Mouse (Mus musculus): ENCODE data around the gene BC025920. TPM values are rescaled to one million over a fixed set of nuclear protein-coding genes. Genes with fewer than 3 reads are reported as not detected.
A peak's percentile ranks its signal among the peaks of the same experiment; 100 is the strongest.
"Not testable (repeated sequence)": the region's sequence is repeated elsewhere in the genome, so short reads cannot be mapped to it uniquely, and the experiment has no call there.

Gene BC025920
- total RNA-seq, 1 experiment from 2014 or later, result 2.6 TPM

GRCm38 (mm10) chr10:81604019-81604967, 1.8 kb upstream of the BC025920 start:
- no peak for DNase-seq

- peak; percentile 85 for DNase-seq
Observed at GRCm38 (mm10) chr10:81604968-81605665, 953 bp upstream of the BC025920 start.

DNA sequence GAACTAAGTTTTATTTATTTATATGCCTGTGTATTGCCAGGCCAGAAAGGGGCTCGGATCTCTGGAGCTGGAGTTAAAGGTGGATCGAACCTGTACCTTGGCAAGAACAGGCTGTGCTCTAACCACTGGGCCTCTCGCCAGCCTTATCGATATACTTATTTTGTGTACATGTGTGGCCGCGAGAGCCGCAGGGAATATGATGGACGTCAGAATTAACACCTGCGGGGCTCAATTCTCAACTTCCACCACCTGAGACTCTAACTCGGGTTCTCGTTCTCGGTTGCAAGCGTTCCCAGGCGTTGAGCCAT, 450 bp upstream of the BC025920 start:
- DNase-seq, result peak; percentile 45

GRCm38 (mm10) chr10:81608308-81608707, 2.2 kb downstream of the BC025920 start:
- no peak for DNase-seq

DNA sequence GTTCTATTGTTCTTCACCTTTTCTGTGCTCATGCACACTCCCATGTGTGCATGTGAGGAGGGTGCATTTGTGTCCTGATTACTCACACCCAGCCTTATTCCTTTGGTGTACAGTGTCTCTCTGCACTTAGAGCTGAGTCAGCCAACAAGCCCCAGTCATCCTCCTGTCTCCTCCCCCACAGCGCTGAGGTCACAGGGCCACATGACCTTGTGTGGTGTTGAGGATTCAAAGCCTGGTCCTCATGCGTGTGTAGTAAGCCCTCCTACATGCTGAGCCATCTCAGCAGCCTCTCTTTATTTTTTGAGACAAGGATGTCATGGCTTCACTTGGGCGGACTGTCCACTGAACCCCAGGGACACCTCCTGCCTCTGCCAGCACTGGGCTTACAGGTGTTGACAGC, 6.7 kb downstream of the BC025920 start:
- peak; percentile 53 for DNase-seq

DNA sequence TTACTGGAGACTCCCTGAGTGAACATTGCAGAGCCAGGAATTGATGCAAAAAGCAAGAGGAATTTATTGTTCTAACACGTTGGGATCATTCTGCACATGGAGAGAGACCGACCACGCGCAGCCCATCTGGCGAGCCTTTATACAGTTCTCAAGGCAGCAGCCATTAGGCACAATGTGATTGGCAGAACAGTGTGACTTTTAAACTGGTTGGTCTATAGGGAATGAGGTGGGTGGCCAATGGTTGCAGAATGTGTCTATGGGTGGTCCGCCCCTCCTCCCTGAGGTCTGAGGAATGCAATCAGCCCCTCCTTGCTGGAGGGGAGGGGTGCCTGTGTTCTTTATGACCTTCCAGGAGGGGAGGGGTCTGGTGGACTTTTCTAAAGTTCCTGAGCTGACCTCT, 9.4 kb downstream of the BC025920 start:
- DNase-seq, result no peak

DNA sequence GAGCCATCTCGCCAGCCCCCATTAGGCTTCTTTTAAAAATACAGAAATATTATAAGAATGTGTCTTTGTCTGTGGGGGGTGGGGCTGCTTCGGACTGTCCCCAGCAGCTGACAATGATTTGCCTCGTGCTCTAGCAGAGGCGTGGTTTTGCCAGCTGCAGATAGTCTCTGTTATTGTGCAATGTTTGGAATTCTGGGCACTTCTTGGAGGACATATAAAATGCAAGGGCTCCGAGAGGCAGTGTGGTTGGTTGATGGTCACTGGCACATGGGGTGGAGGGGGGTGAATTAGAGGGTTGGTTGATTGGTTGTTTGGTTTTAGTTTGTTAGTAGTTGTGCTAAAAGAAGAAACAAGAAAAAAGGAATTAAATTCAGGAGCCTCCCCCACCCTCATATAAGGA, 13.9 kb downstream of the BC025920 start:
- DNase-seq, result no peak

- DNase-seq, result no peak
Observed at GRCm38 (mm10) chr10:81620786-81621185, 14.7 kb downstream of the BC025920 start.

- DNase-seq, result no peak
Observed at GRCm38 (mm10) chr10:81623441-81623840, 17.4 kb downstream of the BC025920 start.

- no peak for DNase-seq
Observed at GRCm38 (mm10) chr10:81626101-81626993, 20.3 kb downstream of the BC025920 start.

GRCm38 (mm10) chr10:81626994-81627835, 21.1 kb downstream of the BC025920 start, which contains the start of gene Sirt6:
Sirt6 (minus strand) TSS chr10:81627797.
- peak; percentile 89 for DNase-seq

DNA sequence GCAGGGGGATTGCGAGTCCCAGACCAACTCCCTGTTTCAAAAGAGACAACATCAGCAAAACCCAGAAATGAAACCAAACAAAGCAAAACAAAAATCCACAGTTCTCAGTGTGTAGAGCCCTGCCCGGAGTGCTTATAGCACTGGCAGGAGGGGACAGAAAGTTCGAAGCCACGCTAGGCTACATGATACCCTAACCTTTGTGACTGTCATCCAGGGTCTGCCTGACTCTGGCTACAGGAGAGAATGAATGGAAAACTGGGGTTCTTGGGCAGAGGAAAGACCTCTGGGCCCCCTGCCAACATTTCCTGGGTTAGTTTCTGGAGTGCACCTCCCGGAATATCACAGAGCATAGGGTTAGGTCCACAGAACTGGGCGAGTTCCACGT, 21.8 kb downstream of the BC025920 start:
- no peak for DNase-seq

DNA sequence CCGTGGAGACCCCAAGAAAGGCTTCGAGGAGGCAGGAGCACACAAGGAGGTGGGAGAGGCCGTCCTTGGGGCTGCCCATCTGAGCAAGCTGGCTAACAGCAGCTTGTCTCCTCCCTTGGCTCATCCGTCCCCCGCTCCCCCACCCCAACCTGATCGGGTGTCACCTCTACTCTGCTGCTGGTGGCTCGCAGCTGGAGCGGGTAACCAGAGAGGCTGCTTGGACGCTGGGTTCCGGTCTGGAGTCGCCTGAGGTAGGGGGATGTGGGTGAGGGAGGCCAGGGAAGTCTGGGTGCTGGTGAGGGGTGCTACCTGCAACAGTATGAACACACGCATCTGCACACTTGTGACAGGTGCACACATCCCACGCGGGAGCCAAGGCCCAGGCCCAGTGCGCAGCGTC, 22.3 kb downstream of the BC025920 start, which contains the start of gene Ankrd24:
TSS of gene Ankrd24 (plus strand) at position 151 of the 400 bp plus-strand sequence.
- DNase-seq, result no peak

GRCm38 (mm10) chr10:81633253-81634099, 27.4 kb downstream of the BC025920 start:
- DNase-seq, result peak; percentile 85

DNA sequence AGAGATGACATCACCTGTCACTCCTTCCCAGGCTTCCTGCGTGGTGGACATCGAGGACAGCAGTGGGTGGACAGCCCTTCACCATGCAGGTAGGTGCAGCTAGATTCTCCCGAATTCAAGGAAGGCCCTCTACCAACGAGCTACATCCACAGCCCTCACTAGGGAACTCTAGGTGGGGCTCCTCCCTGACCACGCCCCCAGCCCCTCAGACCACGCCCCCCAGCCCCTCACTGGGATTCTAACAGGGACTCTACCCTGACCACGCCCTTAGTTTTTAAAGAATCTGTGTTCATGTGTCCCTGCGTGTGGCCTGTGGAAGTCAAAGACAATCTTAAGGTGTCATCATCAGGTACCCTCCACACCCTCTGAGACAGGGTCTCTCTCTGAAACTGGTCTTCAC, 30.3 kb downstream of the BC025920 start:
- DNase-seq, result no peak

DNA sequence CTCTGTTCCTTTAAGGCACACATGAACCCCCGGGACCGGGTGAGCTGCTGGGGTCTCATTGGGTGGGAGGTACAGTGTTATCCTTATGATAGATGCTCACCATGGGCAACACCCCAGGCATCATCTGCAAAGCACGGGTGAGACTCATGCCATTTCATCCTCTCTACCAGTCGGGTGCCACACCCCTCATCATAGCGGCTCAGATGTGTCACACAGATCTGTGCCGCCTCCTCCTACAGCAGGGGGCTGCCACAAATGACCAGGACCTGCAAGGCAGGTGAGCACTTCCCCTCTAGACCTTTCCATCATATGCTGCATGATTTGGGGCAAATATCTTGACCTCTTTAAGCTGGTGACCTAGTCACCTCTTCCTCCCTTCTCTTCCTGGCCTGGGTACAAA, 32.0 kb downstream of the BC025920 start:
- DNase-seq, result no peak

DNA sequence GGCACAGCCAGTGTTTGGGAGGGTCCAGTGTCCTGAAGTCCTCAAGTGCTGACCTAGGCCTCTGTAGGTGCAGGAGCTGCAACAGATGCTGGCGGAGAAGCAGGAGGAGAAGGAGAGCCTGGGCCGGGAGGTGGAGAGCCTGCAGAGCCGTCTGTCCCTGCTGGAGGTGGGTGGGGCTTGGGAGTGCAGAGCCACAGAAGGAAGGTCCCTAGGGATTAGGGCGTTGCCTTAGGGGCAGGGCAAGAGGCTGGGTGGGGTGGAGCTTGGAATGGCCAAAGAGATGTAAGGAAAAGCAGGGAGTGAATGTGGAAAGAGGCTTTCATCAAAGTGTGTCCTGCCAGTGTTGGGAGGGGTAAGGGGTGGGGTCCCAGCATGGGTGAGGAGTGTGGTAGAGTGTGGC, 34.8 kb downstream of the BC025920 start:
- DNase-seq, result not testable (repeated sequence)

DNA sequence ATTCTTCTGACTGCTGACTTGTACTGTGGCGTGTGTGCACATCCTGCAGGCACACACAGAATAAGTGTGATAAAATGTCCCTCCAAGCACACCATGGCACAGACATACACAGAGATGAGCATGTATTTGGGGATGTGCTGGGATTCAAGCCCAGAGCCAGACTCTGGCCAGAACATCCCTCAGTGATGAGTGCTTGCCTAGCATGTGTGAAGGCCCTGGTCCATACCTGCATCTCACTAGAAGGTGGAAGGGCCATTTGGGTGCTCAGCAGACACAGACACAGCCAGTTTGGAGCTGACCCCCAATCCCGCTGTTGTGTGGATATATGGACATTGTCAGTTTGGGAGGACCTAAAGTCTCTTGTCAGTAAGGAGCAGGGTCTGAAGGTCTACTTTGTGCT, 35.5 kb downstream of the BC025920 start:
- DNase-seq, result no peak

GRCm38 (mm10) chr10:81641978-81642647, 36.0 kb downstream of the BC025920 start:
- DNase-seq, result no peak
